Mouse (Mus musculus) adrenal gland, postnatal 36 days (tissue): ENCODE measurements at regions not wholly inside any gene's neighbourhood (a gene's known extent, or its start where the extent isn't known, plus 50 kb on each side); places are given as distances from the start of the nearest gene placed in this dataset.

Experiments used
- DNase-seq, 2 experiments: peaks; one replicate each; pipeline ENCODE4 v3.0.0; 2021; ENCODE audit warnings: mixed read lengths in 1 of 2

DNA sequence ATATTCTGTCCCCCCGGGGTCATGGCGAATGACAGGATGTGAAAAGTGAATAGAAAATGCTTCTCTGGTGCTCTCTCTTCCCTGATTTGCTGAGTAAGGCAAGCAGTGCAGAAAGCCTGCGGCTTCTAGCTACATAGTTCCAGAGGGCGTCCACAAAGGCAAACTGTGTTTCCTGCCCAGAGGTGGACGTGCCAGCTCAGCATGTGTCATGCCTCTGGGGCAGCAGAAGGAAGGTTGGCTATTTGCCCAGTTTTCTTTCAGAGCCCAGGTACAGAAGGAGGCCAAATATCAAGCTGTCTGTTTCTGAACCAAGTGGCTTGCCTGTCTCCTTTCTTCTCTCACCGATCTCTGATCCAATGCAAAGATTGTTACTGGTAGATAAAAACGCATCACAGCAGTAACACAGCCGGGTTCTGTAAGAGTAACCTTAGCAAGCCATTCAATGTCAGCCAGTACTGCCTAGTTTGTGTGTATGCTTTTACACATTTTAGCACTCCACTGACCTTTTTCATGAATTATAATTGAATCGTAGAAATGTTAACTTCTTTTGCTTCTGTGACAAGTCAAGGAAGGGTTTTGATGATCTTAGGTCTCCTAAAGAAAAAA is 223.3 kb upstream of the Impg1 start:
- DNase-seq, result peak; percentile 60 to 63

DNA sequence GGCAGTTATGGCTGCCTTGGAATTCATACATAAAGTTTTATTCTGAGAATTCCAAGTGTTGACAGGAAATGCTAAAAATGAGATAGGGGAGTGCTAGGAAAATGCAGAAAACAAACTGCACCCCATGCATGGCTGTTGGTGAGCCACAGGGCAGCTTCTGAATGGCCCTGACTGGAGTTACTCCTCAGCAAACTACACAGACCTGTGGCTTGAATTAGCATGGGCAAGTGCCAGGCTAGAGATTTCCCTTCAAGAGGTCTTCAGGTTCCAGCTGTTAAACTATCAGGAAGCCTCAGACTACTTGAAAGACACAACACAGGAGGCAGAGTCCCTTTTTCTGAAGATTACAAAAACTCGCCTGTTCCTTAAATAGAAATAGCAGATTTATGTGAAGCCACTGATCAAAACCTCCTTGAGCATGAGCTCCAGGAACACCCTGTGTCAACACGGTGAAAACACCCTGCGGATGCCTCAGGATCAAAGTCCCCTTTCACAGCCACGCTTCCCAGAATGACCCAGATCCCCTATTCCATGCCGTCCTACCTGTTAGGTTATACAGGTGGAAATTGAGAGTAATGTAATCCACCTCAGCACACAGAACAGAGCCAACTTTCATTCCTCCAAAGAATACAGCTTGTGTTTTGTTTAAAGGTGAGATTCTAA is 217.9 kb upstream of the Impg1 start:
- DNase-seq, result no peak

DNA sequence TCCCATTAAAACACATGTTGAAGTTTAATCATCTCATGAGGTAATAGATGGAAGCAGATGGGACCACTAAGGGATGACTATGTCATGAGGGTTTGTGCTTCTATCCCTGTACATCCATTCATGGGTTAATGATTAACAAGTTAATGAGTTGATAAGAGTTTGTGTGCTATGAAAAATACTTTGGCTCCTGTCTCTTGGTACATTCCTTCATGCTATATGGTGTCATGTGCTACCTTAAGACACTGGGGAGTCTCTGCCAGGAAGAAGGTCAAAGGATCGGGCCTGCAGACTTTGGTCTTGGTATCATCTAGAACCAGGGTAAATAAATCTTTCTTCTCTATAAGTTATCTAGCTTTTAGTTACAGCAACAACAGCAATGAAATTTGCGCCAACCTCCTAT is 216.4 kb upstream of the Impg1 start:
- no peak for DNase-seq

DNA sequence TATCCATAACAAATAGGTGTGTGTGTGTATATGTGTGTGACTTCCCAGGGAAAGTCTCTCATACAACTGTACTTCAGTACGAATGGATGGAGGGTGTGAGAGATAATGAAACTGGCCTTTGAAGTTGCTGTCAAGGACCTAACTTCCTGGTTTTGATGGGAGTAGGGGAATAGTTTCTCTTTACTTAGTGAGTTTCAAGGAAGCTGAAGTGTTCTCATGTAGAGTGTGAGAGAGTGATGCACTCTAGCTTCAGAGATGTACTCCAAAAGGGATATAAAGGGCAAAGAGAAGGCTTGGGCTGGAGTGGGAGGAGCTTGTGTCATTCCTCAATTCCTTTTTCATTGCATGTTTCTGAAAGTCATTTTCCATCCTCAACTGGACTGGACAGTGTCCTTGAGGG is 206.2 kb upstream of the Impg1 start:
- DNase-seq, result no peak

DNA sequence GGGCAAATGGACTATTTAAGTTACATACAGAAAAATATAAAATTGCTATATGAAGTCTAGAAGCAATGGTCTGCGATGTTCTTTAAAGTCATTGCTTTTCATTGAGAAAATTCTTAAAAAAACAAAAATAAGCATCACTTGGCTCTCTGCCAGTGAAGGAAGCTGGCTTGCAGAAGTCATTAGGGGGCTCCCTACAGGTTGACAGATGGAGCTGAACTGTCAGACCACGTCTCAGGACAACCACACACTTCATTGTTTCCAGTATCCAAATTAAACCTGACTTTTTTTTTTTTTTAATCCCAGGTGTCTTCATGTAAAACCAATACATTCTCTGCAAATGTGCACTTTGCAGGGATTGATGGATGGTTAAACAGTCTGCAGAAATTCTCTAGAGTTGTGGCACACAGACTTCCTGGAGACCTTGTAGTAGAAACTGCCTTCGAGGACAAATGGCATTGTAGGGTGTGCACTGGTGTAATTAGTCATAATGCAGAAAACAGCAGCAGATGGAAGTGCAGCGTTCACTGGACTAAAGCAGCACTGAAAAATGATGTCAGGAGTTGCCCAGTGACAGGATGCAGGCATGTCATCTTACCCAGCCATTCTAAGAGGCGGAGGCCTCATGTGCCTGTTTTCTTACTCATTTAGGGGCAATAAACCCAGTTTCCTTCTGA is 203.4 kb upstream of the Impg1 start:
- DNase-seq, result peak; percentile 1 to 2

DNA sequence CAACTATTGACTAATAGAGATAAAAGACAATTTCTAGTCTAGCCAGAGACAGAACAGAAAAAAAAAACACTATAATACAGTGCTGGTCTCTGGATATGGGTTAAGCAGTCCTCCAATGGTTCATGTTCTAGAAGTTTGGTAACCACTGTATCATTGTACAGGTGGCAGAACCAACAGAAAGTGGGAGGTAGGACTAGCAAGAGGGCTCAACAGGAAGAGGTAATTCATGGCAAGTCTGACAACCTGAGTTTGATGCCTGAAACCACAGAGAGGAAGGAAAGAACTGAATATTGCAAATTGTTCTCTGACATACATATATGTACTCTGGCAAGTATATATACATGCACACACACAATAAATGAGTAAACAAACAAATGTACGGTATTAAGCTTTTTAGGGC is 193.5 kb upstream of the Impg1 start:
- no peak for DNase-seq

DNA sequence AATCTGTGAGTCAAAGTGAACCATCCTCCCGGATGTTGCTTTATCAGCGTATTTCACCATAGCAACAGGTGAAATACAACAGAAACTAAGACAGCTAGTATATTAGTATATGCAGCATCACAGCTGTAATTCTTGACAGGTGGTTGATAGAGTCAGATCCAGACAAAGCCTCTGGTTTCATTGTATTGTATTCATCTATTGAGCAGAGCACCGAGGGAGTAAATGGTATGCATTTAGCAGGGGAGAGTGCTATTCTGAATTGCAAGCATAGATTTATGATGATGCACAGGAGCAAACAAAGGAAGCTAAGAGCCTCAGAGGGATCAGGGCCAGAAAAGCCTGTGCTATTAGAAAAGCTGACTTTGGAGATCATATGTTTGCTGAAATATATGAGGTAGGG is 149.8 kb upstream of the Impg1 start:
- no peak for DNase-seq

DNA sequence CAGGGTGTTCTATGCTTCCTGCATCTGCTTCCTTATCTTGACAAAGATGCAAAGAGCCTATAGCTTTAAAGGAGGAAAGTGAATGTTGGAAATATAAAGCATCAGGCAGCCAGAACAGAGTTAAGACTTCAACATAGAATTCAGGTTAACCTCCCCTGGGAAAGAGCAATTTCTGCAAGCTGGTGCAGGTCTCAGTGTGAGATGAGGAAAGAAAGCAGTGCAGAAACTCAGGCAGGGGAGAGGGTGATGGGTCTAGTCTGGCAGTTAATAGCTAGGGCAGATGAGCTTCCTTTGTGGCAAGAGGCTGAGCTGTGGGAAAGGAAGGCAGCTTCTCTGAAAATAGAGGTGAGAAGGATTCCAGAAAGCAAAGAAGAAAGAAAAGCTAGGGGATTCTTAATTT is 134.7 kb upstream of the Impg1 start:
- DNase-seq, result no peak

DNA sequence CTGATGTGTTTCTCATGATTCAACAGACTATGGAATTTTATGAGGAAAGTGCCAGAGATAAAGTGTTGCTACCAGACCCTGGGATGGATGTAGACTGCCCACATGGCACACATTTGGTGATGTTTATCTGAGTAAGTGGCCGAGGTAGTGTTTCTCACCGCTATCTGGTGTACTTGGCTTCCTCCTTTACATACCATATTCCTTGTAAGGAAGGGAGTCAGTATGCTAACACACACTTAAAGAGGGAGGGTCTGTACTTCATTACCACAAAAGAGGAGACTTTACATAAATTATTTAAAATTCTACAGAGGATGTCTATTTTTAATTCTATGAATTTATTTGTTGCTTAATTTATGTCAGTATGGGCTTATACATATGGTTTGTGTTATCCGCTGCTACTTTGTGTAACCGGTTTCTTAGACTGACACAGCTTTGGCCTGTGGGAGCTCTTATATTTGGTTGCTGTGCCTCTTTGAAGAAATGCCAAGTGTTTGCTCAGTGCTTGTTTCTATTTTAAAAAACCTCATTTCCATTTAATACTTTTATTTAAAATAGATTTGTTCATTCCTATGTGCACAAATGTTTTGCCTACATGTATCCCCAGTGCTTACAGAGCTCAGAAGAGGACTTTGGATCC is 100.2 kb upstream of the Impg1 start:
- no peak for DNase-seq

DNA sequence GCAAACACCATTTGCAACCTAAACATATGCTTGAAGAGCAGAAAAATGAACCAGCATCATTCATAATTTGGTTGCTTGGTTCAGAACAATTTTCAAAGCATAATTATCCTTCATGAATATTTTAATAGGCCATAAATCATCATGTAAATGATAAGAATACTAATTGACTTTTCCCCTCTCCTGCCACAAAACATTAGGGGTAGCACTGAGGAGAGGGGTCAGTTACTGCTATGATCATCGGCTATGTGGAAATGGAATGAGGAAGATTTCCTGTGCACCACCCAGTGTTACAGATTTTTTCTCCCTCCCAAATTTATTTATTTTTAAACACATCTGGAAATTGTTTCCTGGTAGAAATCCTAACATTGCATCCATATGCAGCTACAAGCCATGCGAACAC is 98.4 kb upstream of the Impg1 start:
- no peak for DNase-seq

DNA sequence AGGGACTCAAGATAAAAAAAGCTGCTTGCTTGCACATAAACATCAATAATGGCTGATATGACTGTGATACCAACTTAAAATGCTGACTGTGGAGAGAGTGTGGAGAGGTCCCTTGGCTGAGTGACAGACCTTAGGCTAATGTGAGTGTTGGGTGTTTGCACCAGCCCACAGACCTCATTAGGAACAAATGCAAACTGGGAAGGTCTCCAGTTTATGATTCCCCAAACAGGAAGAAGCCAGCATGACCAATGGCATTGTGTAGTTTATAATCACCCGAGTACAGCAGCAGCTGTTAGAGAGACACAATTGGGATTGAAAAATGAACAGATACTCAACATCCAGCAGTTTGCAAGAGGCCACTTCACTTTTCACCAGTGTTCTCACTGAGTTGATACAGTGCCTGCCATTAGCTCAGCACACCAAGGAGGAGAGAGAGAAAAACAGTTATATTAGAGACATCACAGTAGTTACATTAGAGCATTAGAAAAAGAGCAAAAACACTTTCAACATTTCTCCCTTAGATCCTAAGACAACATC is 90.3 kb upstream of the Impg1 start:
- DNase-seq, result no peak
